Mouse (Mus musculus) brain, adult 2 months (tissue): ENCODE measurements at regions not wholly inside any gene's neighbourhood (a gene's known extent, or its start where the extent isn't known, plus 50 kb on each side); places are given as distances from the start of the nearest gene placed in this dataset.

Experiments
- DNase-seq: peaks from one replicate; pipeline ENCODE4 v3.0.0; 2011; ENCODE audit warnings: low read depth, low spot score

DNA sequence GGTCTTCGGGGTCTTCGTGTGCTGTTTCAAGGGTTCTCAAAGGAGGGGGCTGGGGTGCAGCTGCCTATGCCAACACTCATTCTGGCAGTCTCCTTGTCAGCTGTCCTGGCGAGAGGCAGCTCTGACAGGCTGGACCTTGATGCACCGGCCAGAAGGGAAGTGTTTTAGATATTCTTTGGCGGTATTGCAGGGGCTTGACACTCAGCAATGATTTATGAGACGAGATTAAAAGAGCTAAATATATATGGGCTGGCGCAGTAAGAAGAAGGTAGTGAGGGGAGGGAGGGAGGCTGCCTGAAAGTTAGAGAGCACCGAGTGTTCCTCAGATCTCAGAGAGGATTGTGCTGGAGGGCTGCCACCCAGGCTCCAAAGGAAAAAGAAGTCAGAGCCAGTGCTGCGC lies 50.2 kb upstream of the Pdzd8 start:
- no peak for DNase-seq

DNA sequence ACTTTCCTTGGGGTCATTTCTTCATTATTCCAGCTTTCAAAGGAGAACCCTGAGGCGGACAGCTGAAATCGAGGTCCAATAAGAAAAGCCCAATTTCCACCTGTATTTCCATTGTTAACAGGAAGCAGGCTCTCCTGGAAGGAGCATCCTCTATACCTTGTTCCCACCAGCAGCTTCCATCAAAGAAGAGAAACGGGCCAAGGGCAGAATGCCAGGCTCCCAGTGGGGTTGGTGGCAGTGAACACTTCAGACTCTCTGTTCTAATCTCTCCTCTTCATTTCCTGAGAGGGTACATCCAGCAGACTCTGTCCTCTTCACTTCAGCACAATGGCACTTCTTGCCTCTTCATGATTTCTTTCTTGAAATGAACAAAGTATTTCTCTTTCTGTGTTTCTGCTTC lies 50.9 kb upstream of the Pdzd8 start:
- peak; percentile 9 for DNase-seq

DNA sequence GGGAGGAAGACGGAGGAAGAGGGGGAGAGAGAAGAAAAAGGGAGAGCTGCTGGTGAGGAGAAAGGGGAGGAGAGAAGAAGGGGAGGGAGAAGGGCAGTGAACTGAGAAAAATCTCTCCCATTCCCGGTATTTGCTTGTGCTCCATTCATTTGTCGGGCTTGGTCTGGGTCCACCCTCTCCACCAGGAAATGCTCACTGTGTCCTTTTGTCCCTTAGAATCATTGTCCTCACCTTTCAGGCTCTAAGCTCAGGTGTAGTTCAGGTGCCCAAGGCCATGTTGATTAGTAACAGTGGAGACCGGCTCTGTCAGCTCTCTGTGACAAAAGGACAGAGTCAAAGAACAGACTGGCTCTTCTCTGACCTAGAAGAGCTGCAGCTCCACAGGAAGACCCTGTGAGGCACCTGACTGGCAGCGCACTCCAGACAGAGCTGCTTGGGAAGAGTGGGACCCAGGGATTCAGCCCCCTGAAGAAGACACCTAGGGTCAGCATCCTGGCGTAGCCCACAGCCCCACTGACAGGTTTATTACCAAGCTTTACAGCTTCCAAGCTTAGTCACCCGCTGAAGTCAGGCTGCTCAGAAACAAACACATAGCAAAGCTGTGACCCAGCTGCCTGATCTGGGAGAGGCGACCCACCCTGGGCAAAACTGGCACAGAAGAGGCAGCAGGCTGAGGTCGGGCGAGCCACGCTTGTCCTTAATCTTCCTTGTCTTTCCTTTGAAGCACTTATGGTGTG lies 54.4 kb upstream of the Pdzd8 start:
- DNase-seq, result no peak

DNA sequence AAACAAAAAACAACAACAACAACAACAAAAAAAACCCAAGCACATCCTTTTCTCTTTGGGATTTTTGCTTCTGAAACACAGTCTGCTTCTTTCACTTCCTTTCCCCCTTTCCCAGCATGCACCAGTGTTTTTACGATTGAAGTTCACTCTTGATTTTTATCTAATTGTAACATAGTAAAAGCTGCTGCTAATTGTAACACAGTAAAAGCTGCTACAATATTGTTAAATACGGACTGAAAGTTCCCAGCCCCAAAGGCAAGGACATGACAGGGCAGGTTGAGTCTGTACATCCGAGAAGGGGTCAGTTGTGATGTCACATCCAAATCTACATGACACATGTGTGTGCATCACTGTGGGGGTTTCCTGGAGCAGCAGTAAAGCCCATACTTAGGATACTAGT lies 55.7 kb upstream of the Pdzd8 start:
- no peak for DNase-seq

DNA sequence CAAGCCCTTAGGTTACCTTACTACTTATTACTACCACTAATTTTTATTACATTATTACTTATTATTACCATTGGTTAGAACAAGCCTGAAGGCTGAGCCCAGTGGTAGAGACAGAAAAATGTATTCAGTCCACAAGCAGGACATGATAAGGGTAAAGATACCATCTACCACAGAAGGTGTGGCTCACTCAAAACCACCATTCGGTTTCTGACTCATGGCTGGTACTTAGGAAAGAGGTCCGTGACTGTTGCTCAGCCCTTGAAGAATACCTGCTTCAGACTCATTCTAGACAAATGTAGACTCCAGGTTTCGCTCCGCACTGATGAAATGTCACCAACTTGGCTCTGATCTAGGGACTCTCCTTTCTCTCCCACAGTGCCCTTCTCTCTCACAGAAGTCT lies 56.1 kb upstream of the Emx2 start:
- no peak for DNase-seq

DNA sequence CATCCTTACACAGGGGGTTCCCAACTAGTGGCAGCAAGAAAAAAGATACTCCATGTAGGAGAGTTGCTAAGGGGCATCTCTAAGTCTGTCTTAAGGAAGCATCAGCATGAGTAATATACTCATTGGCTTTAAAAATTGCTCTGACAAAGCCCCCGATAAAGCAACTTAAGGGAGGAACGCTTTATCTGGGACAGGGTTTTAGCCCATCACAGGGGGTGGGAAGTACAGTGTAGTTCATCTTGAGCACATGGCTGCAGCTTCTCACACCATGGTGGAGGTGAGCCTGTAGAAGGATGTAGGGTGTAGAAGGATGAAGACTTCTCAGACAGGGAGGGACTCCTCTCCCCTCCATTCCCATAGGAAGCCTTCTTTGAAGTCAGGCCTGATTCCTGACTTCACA lies 54.1 kb upstream of the Emx2 start:
- DNase-seq, result no peak

DNA sequence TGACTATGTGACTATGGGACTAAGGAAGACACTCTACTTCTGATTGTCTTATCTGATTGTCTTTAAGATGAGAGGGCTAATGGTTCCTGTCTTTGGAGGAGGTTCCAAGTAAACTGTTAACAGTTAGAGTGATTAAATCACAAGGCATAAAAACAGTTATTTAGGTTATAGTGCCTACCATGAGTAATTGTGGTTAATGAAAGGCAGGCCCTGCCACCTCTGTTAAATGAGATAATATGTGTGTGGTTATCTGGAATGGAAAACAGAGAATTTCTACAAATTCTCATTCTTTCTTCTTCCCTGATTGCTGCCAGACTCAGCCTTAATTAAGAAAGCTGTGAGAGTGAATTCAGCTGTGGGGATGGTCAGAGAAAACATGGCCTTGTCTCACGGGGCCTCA lies 53.4 kb upstream of the Emx2 start:
- DNase-seq, result no peak

DNA sequence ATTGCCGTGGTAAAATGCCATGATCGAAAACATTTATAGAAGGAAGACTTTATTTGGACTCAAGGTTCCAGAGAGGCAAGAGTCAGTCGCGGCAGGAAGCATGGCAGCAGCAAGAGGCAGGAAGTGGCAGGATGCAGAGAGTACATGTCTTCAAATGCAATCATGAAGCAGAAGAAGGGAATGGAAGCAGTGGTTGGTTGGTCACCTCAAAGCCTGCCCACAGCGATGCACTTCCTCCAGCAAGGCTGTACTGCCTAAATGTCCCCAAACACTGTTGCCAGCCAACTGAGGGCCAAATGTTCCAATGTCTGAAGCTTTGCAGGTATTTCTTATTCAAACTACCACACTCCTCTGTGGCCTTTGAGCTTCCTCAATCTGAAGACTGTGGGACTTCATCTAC lies 52.6 kb upstream of the Emx2 start:
- DNase-seq, result no peak

DNA sequence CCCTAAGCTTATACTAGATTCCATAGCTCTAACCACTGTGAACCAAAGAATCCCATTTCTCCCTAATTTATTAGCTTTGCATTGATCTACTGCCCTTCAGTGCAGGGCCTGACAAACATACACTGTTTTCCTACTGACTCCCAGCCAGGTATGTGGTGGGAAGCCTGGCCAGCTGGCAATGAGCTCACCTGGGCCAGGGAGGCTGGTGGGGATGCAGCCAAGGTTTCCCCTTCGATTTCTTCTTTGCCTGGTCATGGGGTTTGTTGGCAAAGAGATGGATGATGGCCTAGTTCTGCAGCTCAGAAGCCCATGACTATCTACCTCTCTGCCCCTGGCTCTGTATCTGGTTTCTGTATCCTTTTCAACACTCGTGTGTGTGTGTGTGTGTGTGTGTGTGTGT lies 50.1 kb upstream of the Emx2 start:
- no peak for DNase-seq
